Mouse (Mus musculus) c-Kit-positive CD71-negative TER-119-negative erythroid progenitor cells, embryonic 14.5 days (primary cell): ENCODE measurements around the gene Tanc1.

Source experiments
- DNase-seq: peaks from one replicate; pipeline ENCODE4 v3.0.0-alpha.2; 2013; ENCODE audit warnings: low read depth

The Tanc1 gene

GRCm38 (mm10) chr2:59651801-59652200 is 40.0 kb downstream of the Tanc1 start:
- DNase-seq: no peak

- DNase-seq: no peak
Measured at GRCm38 (mm10) chr2:59652702-59653101, 40.9 kb downstream of the Tanc1 start.

GRCm38 (mm10) chr2:59653306-59654165 is 41.7 kb downstream of the Tanc1 start:
- DNase-seq: no peak

GRCm38 (mm10) chr2:59655471-59655870 is 43.6 kb downstream of the Tanc1 start:
- no peak for DNase-seq

GRCm38 (mm10) chr2:59656680-59657079 is 44.8 kb downstream of the Tanc1 start:
- DNase-seq: no peak

- no peak for DNase-seq
Measured at GRCm38 (mm10) chr2:59659686-59660085, 47.8 kb downstream of the Tanc1 start.

GRCm38 (mm10) chr2:59660891-59661805 is 49.3 kb downstream of the Tanc1 start:
- DNase-seq: no peak

- no peak for DNase-seq
Measured at GRCm38 (mm10) chr2:59664803-59665567, 53.1 kb downstream of the Tanc1 start.

GRCm38 (mm10) chr2:59666533-59666932 is 54.7 kb downstream of the Tanc1 start:
- no peak for DNase-seq

GRCm38 (mm10) chr2:59670087-59671060 is 58.5 kb downstream of the Tanc1 start:
- DNase-seq: no peak

- DNase-seq: no peak
Measured at GRCm38 (mm10) chr2:59671671-59672070, 59.8 kb downstream of the Tanc1 start.

GRCm38 (mm10) chr2:59672086-59672485 is 60.2 kb downstream of the Tanc1 start:
- DNase-seq: no peak

GRCm38 (mm10) chr2:59672686-59673085 is 60.8 kb downstream of the Tanc1 start:
- DNase-seq: no peak

- no peak for DNase-seq
Measured at GRCm38 (mm10) chr2:59673351-59673750, 61.5 kb downstream of the Tanc1 start.

- DNase-seq: no peak
Measured at GRCm38 (mm10) chr2:59673877-59674276, 62.0 kb downstream of the Tanc1 start.

- no peak for DNase-seq
Measured at GRCm38 (mm10) chr2:59675270-59675995, 63.6 kb downstream of the Tanc1 start.

GRCm38 (mm10) chr2:59676041-59676440 is 64.2 kb downstream of the Tanc1 start:
- DNase-seq: no peak

GRCm38 (mm10) chr2:59676442-59676841 is 64.6 kb downstream of the Tanc1 start:
- DNase-seq: no peak

- DNase-seq: no peak
Measured at GRCm38 (mm10) chr2:59679424-59680020, 67.7 kb downstream of the Tanc1 start.

- no peak for DNase-seq
Measured at GRCm38 (mm10) chr2:59680736-59681135, 68.9 kb downstream of the Tanc1 start.
